Mouse (Mus musculus) cerebellum, adult 11 months (tissue): ENCODE data around the gene Rpl12.

ENCODE experiments used
- DNase-seq: peaks from one replicate; pipeline ENCODE4 v3.0.0; 2022

The Rpl12 gene

GRCm38 (mm10) chr2:32947454-32947853 lies 13.9 kb upstream of the Rpl12 start:
- no peak for DNase-seq

GRCm38 (mm10) chr2:32954581-32954980 lies 6.8 kb upstream of the Rpl12 start:
- DNase-seq: no peak

DNA sequence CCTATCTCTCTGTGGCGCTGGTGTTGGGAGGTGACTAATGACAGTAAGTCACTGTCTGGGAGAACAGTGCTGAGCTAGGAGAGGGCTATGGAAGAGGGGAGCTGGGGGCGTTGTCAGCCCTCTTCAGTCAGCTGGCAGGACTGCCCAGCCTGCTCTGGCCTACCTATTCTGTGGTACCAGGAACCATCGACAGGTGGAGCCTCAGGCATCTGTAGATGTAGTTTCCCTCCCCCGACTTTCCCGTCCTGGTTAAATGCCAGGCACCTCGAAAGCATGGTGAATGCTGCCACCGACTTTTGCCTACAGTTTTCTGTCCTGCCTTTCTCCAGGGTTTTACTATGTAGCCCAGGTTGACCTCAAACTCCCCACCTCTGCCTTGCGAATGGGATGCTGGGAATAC lies 4.0 kb upstream of the Rpl12 start:
- DNase-seq: no peak

DNA sequence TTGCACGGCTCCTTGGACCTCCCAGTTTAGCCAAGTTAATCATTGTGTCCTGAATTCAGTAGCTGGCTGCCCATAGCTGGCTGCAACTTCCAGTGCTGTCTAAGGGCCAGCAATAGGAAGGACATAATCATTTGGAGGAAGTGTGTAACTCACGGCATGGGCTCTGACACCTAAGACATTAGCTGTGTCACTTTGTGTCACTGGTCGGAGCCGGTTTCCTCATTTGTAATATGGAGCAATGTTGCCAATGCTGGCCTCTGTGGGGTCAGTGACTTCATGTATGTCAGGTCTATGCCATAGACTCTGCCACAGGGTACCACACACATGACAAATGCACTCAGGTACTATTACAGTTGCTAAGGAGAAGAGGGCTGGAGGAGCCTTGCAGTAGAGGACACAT lies 1.1 kb upstream of the Rpl12 start:
- DNase-seq: no peak

- DNase-seq: no peak
Observed at GRCm38 (mm10) chr2:32962062-32962874, 909 bp downstream of the Rpl12 start.

- DNase-seq: no peak
Observed at GRCm38 (mm10) chr2:32962875-32963220, 1.5 kb downstream of the Rpl12 start.

- no peak for DNase-seq
Observed at GRCm38 (mm10) chr2:32963544-32963943, 2.2 kb downstream of the Rpl12 start.

- no peak for DNase-seq
Observed at GRCm38 (mm10) chr2:32963981-32964380, 2.6 kb downstream of the Rpl12 start.

- no peak for DNase-seq
Observed at GRCm38 (mm10) chr2:32964659-32965457, 3.5 kb downstream of the Rpl12 start.

- DNase-seq: no peak
Observed at GRCm38 (mm10) chr2:32965511-32966183, 4.3 kb downstream of the Rpl12 start.

DNA sequence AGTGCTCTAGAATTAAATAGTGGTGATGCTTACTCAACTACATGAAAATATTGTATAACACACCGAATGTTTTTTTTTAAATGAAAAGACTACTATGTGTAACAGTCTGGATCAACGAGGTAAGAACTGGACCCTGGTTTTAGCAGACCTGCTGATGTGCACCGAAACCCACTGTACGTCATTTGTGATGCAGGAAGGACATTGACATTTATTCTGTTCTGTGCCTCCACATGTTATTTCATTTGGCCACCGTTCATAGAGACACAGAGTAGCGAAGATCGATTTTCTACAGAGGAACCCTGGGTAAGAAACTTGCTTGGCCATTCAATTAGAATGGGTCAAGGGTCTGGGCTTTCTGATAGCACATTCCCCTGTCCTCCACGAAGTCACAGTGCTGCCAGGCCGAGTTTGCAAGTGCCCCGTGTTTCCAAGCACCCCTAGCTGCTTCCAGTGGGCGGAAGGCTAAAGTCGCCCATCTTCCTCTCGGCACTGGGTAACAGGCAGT lies 4.9 kb downstream of the Rpl12 start:
- no peak for DNase-seq

- DNase-seq: peak; percentile 83
Observed at GRCm38 (mm10) chr2:32966689-32967631, 5.6 kb downstream of the Rpl12 start.

DNA sequence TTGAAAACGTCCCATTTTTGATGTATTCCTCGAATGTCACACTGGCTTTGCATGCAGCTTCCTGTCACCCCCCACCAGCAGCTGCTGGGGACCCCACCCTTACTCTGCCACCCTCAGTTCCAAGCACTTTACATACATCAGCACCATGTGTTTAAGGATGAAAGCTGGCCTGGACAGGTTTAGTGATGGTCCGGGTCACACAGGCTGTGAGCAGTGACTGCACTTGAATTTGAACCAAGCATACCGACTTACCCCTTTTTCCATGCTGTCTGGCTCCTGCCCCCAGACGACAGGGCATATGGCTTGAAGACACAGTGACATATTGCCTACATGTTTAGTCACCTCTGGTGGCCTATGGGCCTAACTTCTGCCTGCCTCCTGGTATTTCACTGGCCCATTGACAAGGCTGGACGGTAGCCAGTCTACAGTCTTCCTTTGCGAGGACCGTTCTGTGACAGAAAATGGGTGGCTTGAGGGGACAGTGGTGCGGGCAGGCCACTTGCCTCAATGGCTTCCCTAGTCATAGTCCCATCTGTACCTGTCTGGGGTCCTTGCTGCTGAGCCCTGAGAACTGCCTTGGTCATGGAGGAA lies 6.8 kb downstream of the Rpl12 start:
- no peak for DNase-seq

- DNase-seq: no peak
Observed at GRCm38 (mm10) chr2:32969326-32969725, 8.0 kb downstream of the Rpl12 start.

DNA sequence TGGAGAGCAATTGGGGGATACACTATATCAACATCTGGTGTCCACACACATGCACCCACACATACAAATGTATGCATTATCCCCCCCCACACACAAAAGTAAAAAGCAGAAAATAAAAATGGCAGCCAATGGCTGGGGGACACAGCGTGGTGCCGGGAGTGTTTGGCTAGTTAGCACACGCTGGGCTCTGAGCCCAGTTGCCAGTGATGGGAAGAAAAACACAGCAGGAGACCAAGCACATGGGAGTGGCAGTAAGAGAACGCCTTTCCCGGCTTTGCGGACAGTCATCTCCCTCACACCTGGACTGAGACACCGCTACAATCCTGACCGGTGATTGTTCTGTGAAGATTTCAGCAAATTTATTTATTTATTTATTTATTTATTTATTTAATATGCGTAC lies 9.9 kb downstream of the Rpl12 start:
- peak; percentile 55 for DNase-seq

DNA sequence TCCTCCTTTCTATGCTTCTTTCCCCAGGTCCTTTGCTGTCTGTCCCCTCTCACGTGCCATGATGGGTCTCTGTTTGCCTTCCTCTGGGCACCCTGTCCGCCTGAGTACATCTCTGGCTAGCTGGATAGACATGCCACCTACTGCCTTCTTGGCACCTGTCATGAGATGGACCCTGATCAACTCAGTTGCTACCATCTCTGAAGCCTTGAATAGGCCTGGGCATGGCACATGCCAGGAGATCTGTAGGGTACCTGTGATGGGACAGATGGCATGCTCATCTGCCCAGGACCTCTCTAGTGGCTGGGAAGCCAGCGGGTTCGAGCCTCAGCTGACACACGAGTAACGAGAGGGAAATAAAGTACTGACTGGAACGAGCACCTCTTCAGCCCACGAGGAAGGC lies 12.9 kb downstream of the Rpl12 start:
- DNase-seq: no peak

DNA sequence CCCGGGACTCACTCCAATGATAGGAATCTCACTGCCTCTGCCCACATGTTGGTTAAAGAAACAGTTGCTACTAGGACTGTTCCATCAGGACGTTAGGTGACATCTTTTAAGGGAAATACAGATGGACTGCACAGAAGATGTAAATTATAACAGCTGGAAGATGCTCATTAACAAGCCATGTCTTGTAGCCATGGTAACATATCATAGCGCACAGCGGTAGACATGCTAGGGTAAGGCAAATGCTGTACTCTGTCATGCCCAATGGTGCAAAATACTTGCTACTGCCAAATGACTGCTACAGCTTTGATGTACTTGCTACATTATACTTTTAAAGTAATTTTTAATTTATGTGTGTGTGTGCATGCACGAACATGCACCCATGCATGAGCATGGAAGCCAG lies 15.8 kb downstream of the Rpl12 start:
- DNase-seq: no peak

- no peak for DNase-seq
Observed at GRCm38 (mm10) chr2:32978675-32979074, 17.3 kb downstream of the Rpl12 start.

DNA sequence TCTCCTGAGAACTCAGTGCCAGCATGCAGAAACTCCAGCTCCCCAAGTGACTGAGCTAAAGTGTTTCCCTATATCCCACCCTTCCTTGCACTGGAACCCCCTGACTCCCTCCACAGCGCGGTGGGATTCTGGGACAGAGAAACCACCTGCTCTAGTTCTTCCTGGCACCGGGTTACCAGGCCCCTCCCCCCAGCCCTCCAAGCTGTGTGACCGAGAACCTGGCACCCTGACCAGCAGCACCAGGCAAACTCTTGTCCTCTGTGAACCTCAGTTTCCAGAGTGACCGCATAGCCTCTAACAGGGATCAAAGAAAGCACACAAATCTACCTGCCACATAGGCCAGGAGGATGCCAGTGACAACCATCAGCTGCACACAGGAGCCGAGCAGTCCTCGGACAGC lies 18.3 kb downstream of the Rpl12 start:
- no peak for DNase-seq

DNA sequence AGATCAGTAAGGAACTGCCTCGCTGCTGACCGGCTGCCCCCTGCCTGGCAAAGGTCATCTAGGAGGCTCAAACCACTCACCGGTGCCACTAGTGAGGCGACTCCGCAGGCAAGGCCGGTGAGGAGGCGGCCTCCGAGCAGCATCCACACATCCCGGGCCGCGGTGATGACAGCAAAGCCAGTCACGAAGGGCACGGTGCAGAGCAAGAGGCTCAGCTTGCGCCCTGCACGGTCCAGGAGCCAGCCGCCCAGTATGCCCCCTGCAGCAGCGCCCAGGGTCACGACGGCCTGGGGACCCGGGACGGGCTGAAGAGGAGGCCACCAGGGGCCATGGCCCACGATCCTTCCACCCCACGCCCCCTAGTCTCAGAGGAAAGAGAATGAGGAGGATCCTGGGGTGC lies 19.9 kb downstream of the Rpl12 start:
- no peak for DNase-seq

DNA sequence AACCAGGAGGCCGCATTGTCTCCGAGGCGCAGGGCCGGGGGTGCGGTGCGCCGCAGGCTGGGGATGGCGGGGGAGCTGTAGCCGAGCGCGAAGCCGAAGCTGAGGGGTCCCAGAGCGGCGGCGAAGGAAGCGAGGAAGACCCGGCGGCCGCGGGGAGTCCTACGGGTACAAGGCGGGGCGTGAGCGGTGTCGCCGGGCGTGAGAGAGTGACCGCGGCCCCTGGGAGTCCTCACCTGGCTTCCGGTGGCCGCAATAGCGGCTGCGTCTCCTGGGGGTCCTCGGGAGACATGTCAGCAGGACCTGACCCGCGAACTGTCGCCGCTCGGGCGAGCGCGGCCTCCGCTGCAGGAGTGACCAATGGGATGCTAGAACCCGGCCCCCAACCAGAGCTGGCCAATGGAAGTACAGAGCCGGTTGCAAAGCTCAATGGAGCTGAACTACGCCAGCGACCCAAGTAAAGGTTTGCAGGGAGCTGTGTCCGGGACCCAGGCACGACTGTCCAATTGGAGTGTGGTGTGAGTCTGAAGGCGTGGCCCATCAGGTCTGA lies 20.4 kb downstream of the Rpl12 start, which contains the start of gene Slc2a8:
Gene Slc2a8 (minus strand): TSS at position 359 of the 547 bp plus-strand sequence.
- peak; percentile 90 for DNase-seq

DNA sequence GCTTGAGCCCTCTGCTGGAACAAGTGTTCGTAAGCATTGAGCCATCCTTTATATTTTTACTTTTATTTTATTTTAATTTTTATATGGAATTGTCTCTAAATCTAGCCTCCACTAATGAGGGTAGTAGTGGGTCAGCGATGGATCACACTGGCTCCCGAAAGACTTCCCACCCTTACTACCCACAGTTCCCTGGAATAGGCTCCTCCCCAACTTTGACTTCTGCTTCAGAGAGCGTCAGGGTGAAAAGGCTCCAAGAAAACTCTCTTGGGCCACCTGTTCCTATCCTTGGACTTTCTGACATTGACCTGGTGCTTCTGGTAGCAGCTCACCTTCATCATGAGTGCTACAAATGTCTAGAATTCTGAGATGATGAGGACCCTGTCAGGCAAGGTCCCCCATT lies 21.3 kb downstream of the Rpl12 start:
- DNase-seq: no peak
